Mouse (Mus musculus) liver, adult 2 months (tissue): Measurements from ENCODE around the gene Lrig3. TPM values are rescaled to one million over a fixed set of nuclear protein-coding genes. Genes with fewer than 3 reads are reported as not detected.

Experiments
- DNase-seq: peaks from one replicate; pipeline ENCODE4 v3.0.0-alpha.2; 2011; ENCODE audit warnings: low read depth, low spot score; ENCODE audit errors: extremely low read depth
- H3K27ac ChIP-seq: fragments of 200-500 bp; replicated peaks from 2 replicates; pipeline ENCODE4 v1.5.1; 2012; ENCODE audit warnings: low read depth, mild to moderate bottlenecking, control low read depth, inconsistent platforms, low read length; ENCODE audit not compliant: insufficient read depth
- H3K27me3 ChIP-seq: fragments of 200-500 bp; 2 replicates; pipeline ENCODE4 v1.6.1; 2012; ENCODE audit warnings: mild to moderate bottlenecking, moderate library complexity, low read length, inconsistent platforms; ENCODE audit not compliant: control insufficient read depth, insufficient read depth
- H3K36me3 ChIP-seq: fragments of 200-500 bp; 2 replicates; pipeline ENCODE4 v1.6.1; 2012; ENCODE audit warnings: low read length, inconsistent platforms; ENCODE audit not compliant: control insufficient read depth, insufficient read depth
- H3K4me1 ChIP-seq: fragments of 200-500 bp; 2 replicates; pipeline ENCODE4 v1.6.1; 2011; ENCODE audit warnings: low read length; ENCODE audit not compliant: control insufficient read depth, insufficient read depth
- H3K4me3 ChIP-seq: fragments of 200-500 bp; 2 replicates; pipeline ENCODE4 v1.5.1; 2011; ENCODE audit warnings: low read depth, mild to moderate bottlenecking, control low read depth, low read length, moderate library complexity; ENCODE audit not compliant: insufficient read depth
- H3K79me2 ChIP-seq: fragments of 200-500 bp; 2 replicates; pipeline ENCODE4 v1.6.1; 2012; ENCODE audit warnings: inconsistent platforms, mild to moderate bottlenecking, low read length, moderate library complexity; ENCODE audit not compliant: control insufficient read depth, insufficient read depth
- H3K9ac ChIP-seq: fragments of 200-500 bp; 2 replicates; pipeline ENCODE4 v1.6.1; 2012; ENCODE audit warnings: low read depth, mild to moderate bottlenecking, control low read depth, inconsistent platforms, low read length
- CTCF ChIP-seq: fragments of 200-500 bp; IDR thresholded peaks from 2 replicates; pipeline ENCODE4 v1.5.1; 2011; ENCODE audit warnings: low read depth, low read length, control low read depth
- POLR2A ChIP-seq: fragments of 200-500 bp; IDR thresholded peaks from 2 replicates; pipeline ENCODE4 v1.6.1; 2011; ENCODE audit warnings: low read length, control low read depth; ENCODE audit not compliant: insufficient read depth; ENCODE audit errors: extremely low read depth
- WGBS: fragments of 180-500 bp; shearing (Covaris S2); methylation state at CpG from one replicate; pipeline ENCODE4 v1.1.7; 2018; 5-methylcytosine and 5-hydroxymethylcytosine counted together
- polyA plus RNA-seq: library from polyadenylated mRNA; depleted of rRNA; stranded (reverse); fragments of >200 nt; gene quantifications from 2 replicates; pipeline ENCODE4 v1.2.3, GENCODE M21; 2012
- total RNA-seq: library from RNA; depleted of rRNA; stranded (reverse); fragments of >200 nt; gene quantifications from 2 replicates; pipeline ENCODE4 v1.2.3, GENCODE M21; 2014

The Lrig3 gene
- total and polyA plus RNA-seq, 2 experiments: 3.7 to 10.7 TPM

DNA sequence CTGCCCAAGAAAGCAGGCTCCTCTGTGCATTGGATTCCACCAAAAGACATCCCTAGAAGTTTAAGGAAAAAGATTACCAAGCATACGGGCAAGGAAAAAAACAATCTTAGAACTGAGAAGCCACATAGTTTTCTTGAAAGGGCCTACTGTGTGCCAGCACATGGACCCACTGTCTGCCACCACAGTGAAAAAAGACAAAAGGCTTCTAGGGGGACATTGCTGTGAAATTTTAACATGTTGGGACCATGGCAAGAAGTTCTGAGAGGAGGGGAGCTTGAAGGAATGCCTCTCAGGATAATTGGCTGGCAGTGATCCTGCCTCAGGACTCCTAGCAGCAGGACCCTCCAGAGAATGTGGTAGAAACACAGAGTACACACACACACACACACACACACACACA lies 19.8 kb downstream of the Lrig3 start:
- TF ChIP-seq CTCF (no peak), POLR2A (no peak)
- H3K36me3 ChIP-seq: no peaks in the 10 kb centered on the region
- WGBS: 100% methylated on average over 1 of the region's 1 CpGs
- H3K4me3 ChIP-seq: no peak overlapping the region
- H3K9ac ChIP-seq: no peak overlapping the region
- H3K27me3 ChIP-seq: no peaks in the 10 kb centered on the region
- peaks cover 9% of the 10 kb centered on the region for H3K4me1 ChIP-seq
- H3K79me2 ChIP-seq: peaks cover 25% of the 10 kb centered on the region
- H3K27ac ChIP-seq: no peak overlapping the region
- no peak for DNase-seq

DNA sequence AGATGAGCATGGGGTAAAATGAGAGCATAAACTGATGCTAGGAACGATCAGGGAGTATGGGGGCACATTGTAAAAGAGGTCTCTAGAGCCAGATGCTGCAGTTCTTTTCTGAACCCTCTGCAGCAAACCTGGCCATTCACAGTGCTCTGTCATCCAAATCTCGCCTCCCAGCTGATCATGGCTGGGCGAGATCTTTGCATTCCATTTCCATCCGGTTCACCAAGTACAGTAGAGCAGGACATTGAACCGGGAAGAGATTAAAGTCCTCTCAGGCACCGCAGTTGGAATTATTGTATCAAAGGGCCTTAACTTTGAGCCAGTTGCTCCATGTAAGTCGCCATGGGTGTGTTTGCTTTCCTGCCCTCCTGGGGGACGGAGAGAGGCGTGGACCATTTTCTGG lies 20.5 kb downstream of the Lrig3 start:
- no peak overlapping the region for H3K4me3 ChIP-seq
- no peaks in the 10 kb centered on the region for H3K27me3 ChIP-seq
- H3K9ac ChIP-seq: no peak overlapping the region
- H3K4me1 ChIP-seq: peaks cover 9% of the 10 kb centered on the region
- TF ChIP-seq CTCF (no peak), POLR2A (no peak)
- WGBS: 37% methylated on average over 9 of the region's 9 CpGs
- peak overlapping the region; percentile 66 for H3K27ac ChIP-seq
- peaks cover 25% of the 10 kb centered on the region for H3K79me2 ChIP-seq
- DNase-seq: peak; percentile 89
- H3K36me3 ChIP-seq: no peaks in the 10 kb centered on the region

DNA sequence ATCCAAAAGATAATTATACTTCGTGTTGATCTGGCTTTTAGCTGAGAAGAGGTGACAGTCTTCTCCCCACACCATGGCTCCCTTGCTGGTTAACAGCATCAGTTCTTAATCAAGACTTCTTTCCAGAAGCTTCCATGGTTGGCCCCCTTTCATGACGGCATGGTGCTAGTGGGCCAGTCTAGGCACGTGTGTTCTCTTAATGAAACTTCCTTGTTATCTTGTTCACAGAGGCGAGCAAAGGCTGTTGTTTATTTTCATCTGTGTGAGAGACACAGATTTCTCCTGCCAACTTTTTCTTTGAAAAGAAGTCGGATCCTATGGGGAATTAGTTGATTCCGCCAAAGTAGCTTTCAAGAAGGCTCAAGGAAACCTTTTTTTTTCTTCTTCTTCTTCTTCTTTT lies 21.3 kb downstream of the Lrig3 start:
- no peak for TF ChIP-seq CTCF
- TF ChIP-seq POLR2A: no peak
- Histone ChIP-seq H3K79me2 (peaks cover 28% of the 10 kb centered on the region), H3K27me3 (no peaks in the 10 kb centered on the region), H3K27ac (no peak overlapping the region), H3K4me1 (peaks cover 9% of the 10 kb centered on the region), H3K4me3 (no peak overlapping the region), H3K9ac (no peak overlapping the region), H3K36me3 (no peaks in the 10 kb centered on the region)
- 84% methylated on average over 6 of the region's 6 CpGs for WGBS
- DNase-seq: no peak

- DNase-seq: no peak
- no peak overlapping the region for H3K4me3 ChIP-seq
- H3K9ac ChIP-seq: no peak overlapping the region
- 81% methylated on average over 11 of the region's 11 CpGs for WGBS
- no peak overlapping the region for H3K27ac ChIP-seq
- no peaks in the 10 kb centered on the region for H3K27me3 ChIP-seq
- no peaks in the 10 kb centered on the region for H3K36me3 ChIP-seq
- H3K4me1 ChIP-seq: peaks cover 9% of the 10 kb centered on the region
- TF ChIP-seq CTCF: no peak
- no peak for TF ChIP-seq POLR2A
- peaks cover 32% of the 10 kb centered on the region for H3K79me2 ChIP-seq
Observed at GRCm38 (mm10) chr10:125988037-125988436, 22.1 kb downstream of the Lrig3 start.

GRCm38 (mm10) chr10:125989890-125990289 lies 23.9 kb downstream of the Lrig3 start:
- peaks cover 27% of the 10 kb centered on the region; the same call in 1 of the 2 replicates for H3K79me2 ChIP-seq
- H3K4me1 ChIP-seq: peaks cover 10% of the 10 kb centered on the region
- H3K36me3 ChIP-seq: no peaks in the 10 kb centered on the region
- 87% methylated on average over 7 of the region's 7 CpGs for WGBS
- no peak overlapping the region for H3K27ac ChIP-seq
- H3K4me3 ChIP-seq: no peak overlapping the region
- TF ChIP-seq POLR2A (no peak), CTCF (no peak)
- no peak overlapping the region for H3K9ac ChIP-seq
- DNase-seq: no peak
- H3K27me3 ChIP-seq: no peaks in the 10 kb centered on the region

GRCm38 (mm10) chr10:125990394-125990793 lies 24.4 kb downstream of the Lrig3 start:
- H3K36me3 ChIP-seq: 0 out of 2 replicates have a peak, but pooled peaks cover 2% of the 10 kb centered on the region
- WGBS: 77% methylated on average over 5 of the region's 5 CpGs
- H3K4me1 ChIP-seq: peaks cover 10% of the 10 kb centered on the region
- DNase-seq: no peak
- H3K9ac ChIP-seq: no peak overlapping the region
- H3K79me2 ChIP-seq: peaks cover 27% of the 10 kb centered on the region; the same call in 1 of the 2 replicates
- H3K27me3 ChIP-seq: no peaks in the 10 kb centered on the region
- H3K4me3 ChIP-seq: no peak overlapping the region
- TF ChIP-seq POLR2A (no peak), CTCF (no peak)
- H3K27ac ChIP-seq: no peak overlapping the region
